Mouse (Mus musculus) induced T-regulatory cell, adult 2 months (primary cell): ENCODE measurements around the gene Decr2.
A peak's percentile ranks its signal among the peaks of the same experiment; 100 is the strongest.
"Not testable (repeated sequence)": the region's sequence is repeated elsewhere in the genome, so short reads cannot be mapped to it uniquely, and the experiment has no call there.

Source experiments
- DNase-seq: peaks from one replicate; pipeline ENCODE4 v3.0.0-alpha.2; 2012; ENCODE audit warnings: low read depth

Gene Decr2

DNA sequence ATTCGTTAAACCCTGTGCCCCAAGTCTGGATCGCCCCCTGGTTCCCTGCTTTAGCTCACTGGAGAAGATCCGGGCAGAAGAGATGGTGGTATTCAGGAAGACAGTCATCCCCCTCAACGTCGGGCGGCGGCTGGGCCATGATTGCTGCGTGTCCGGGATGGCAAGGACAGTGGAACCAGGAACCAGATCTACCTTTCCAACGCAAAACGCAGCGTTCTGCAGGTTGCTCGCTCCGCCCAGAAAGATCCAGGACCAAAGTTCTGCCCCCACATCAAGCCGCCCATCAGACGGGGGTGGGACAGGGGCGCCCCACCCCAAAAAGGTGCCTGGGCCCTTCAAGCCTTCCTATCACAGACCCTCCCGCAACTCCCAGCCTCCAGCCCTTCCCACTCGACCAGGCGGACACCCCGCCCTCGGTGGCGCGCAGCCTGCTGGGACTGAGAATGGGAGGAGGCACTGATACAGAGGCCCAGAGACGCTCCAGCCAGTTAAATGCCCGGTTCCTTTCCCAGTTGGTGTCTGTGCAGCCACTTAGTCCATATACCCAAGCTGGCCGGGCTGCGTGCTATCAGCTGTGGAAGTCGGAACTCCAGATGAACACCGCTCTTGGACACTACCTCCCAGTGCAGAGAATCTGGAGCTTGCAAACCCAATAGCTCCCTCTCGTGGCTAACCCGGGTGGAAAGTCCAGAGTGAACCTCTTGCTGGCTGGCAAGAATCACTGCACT, at the start of gene Decr2:
Gene Decr2 (minus strand): TSS at position 433 of the 728 bp plus-strand sequence.
- DNase-seq: peak; percentile 94

DNA sequence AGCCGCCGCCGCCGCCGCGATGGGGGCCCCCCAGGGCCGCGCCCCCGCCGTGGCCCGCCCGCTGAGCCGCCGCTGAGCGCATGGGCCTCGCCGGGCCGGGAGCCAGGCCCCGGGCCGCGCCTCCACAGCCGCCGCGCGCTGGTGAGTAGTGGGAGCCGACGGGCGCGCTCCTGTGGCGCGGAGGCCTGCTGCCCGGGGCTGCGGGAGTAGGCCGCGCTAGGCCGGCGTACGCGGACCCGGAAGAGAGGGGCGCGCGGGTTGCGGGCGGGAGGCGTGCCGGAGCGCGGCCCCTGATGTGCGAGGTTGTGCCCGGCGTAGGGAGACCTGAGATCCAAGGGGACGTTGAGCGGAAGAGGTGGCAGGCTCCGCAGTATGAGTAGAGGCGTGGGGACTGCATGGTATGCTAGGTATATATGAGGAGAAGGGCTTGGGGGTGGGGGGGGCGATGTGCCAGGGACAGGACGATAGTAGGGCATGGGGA, 48.8 kb upstream of the Decr2 start:
- peak; percentile 78 for DNase-seq

DNA sequence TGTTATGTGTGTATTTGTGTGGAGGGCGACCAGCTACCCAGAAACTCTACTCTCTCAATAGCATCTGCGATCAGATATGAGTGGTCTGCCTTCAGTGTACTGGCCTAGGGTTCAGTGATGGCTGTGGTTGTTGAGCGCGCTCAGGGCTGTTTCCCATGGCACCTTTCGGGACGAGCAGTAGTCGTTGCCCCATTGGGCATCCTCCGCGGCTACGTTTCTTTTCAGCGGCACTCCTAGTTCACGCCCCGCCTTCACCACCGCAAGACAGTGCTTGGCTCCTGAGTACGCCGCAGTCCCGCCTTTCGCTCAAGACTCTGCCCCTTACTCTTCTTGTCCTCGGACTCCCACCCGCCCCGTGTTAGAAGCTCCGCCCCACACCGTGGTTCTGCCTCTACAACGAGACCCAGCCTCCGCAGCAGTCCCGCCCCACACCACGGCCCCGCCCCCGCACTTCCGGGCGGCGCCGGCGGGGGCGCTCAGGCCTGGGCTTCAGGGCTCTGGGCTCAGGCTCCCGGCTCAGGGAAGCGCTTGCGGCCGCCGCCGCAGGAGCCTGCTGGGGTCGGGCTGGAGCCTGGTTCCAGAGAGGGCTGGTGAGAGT, 48.2 kb upstream of the Decr2 start, which contains the start of gene Axin1:
Gene Axin1 (plus strand): TSS at position 450 of the 598 bp plus-strand sequence.
- peak; percentile 99 for DNase-seq

DNA sequence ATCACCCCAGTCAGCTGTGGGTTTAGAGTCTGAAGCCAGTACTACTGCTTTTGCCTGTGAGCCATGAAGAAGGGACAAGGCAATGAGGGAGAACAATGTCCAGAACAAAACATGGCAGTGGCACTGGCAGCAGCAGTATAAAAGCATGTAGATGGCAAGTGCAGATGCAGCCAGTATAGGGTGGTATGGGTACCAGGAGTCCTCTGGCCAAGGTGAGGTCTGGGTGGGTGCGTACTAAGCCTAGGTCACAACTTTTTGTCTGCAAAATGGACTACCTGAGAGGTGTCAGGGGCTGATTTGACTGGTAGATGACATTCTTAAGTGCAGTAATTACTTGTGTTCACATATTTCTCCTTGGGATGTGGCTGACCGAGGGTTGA, 47.6 kb upstream of the Decr2 start:
- no peak for DNase-seq

DNA sequence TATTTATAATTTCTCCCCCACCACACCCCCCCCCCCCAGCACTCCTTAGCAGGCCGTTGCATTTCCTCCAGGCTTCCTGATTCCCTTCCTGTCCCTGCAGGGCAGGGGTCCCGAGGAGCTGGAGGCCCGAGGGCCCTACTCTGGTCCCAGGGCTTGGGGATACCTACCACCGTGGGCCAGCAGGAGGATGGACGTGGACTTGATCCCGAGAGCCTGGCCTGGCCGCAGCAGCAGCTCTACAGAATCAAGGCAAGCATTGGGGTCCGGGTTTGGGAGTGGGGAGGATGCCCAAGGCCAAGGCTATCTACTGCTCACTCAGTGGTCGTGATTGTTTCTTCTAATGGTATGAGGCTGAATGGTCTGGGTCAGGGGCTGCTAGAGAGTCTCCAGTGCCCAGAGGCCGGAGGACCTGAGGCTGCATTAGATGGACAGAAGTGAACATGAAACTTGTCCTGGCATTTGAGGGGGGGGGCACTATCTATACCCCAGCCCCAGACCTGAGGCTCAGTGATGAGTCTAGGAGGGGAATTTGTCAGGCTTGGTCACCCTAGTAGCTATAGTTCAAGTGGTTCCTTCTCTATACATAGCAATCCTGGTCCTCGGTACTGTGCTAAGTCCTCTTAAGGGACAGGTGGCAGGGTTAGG, 47.1 kb upstream of the Decr2 start:
- no peak for DNase-seq

DNA sequence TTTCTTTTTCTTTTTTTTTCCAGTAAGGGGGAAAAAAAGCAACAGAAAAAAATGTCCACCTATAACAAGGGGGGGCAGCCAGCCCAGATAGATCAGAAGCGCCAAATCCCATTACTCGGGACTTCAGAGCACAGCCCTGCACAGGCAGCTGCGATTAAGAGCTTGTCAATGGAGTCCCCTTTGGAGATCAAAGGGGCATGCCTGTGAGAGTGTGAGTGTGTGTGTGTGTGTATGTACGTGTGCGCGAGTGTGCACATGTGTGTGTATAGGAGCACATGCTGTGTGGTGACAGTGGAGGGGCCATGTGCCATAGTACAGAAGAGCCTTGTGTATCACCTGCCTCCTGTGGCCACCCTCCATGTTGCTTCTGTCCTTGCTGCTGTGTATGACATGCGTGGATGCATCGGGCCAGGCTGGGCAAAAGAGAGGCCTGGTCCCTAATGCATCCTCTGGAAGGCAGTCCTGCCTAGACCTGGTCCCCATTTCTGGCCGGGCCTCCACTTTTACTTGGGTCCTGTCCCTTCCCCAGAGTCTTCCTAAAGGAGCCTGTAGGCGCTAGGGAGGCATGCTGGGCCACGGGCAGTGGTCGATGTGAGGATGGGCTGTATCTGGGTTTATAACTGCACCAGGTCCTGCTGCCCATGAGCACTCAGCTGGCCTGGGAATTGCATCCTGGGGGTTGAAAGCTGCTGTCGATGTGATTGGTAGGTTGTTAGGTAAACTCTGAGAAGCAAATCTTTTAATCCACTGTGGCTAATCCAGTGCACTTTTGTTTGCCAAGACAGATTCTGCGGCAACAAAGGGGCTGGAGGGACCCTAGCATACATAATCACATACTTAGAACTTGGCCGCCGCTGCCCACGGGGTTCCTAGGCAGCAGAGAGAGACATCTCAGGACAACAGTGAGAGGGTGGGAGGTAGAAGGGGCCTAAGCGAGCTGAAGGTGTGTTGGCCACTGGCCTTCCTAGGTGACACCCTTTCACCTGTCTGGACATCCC, 42.0 kb upstream of the Decr2 start:
- no peak for DNase-seq

DNA sequence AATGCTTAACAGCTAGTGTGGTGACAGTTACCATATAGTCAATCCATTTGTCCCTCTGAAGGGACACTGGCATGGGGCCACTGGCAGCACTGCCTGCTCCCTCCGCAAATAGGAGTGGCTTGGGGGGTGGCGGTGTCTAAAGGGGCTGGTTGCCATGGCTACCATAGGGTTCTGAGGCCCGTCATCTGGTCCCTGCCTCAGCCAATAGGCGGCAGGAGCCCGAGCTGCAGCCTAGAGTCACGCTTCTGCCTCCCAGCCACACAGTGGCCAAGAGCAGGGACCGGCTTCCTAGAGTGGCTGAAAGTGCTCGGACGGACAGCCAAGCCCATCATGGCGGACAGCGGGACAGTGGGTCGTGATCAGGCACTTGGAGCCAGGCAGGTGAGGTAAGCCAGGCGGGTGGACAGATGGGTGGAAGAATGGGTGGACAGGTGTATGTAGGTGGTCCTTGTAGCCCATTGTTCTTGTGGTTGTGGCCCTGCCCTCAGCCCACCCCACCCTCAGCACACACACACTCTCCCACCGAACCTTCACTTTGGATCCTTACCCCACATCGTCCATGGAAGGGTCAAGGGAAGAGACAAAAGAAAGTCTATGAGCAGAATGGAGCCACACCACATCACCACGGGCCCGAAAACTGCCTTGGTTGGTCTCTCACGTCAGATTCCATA, 41.1 kb upstream of the Decr2 start:
- DNase-seq: no peak

DNA sequence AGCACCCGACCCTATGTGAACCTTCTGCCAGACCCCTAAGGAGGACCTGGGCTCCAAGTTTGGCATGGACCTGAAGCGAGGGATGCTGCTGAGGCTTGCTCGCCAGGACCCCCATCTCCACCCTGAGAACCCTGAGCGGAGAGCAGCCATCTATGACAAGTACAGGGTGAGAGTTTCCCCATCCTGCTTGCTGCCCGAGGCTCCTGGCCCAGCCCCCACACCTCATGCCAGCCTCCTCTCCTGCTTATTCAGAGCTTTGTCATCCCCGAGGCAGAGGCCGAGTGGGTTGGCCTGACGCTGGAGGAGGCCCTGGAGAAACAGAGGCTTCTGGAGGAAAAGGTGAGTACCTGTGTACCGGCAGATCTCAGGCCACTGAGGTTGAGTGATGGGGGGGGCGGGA, 35.1 kb upstream of the Decr2 start:
- DNase-seq: no peak

DNA sequence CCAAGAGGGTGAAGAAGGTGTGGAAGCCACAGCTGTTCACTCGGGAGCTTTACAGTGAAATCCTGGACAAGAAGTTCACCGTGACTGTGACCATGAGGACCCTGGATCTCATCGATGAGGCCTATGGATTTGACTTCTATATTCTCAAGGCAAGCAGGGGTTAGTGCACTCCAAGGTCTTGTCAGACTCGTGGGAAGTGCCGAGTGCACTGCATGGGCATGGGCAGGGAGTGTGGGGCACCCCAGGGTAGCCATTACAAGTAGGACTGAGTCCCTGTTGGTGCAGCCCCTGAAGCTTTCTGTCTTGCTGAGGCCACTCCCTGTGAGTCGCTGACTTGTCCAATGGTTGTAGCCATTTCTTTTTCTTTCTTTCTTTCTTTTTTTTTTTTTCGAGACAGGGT, 34.4 kb upstream of the Decr2 start:
- no peak for DNase-seq

DNA sequence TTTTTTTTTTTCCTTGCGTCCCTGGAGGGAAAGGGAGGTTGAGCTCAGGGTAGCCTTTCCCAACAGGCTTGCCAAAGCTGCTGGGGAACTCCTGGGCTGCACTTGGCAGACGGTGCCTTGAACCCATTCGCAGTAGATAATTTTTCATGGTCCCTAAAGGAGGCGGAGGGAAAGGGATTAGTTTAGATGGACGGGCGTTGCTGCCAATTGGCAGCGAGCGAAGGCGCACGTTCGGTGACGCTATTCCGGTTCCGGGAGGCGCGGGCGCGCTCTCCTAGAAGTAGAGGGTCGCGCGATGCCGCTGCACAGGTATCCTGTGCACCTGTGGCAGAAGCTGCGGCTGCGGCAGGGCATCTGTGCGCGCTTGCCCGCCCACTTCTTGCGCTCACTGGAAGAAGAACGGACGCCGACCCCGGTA, 33.1 kb upstream of the Decr2 start, which contains the start of gene Mrpl28:
Gene Mrpl28 (plus strand): TSS at position 234 of the 418 bp plus-strand sequence.
- peak; percentile 97 for DNase-seq

DNA sequence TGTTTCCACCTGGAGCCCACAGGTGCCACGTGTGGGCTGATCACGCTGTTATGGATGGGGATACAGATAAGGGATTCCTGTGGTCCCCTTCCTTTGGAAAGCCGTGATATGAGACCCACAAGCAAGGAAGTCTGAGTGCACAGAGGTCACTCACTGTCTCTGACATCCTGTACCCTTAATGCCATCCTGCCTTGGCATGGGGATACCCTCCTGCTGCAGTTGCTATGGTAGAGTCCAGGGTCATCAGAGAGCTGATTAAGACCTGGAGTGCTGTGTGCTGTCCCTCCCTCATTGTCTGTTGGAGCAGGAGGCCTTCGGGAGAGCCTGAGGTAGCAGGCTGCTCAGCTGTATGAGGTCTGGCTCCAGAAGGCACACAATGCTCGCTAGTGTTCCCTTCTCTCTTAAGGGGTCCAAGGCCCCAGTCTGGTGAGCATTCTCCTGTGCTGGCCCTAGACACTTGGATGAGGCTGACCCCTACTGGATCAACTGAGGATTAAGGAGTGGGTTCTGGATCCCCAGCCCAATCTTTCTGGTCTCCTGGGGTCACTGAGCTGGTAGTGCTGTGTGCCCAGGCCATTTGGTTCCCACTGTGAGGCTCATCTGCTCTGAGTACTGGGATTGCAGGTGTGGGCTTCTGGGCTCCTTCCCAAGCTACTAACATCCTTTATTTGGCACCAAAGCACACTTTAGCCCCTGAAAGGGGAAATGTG, 32.4 kb upstream of the Decr2 start:
- DNase-seq: no peak

DNA sequence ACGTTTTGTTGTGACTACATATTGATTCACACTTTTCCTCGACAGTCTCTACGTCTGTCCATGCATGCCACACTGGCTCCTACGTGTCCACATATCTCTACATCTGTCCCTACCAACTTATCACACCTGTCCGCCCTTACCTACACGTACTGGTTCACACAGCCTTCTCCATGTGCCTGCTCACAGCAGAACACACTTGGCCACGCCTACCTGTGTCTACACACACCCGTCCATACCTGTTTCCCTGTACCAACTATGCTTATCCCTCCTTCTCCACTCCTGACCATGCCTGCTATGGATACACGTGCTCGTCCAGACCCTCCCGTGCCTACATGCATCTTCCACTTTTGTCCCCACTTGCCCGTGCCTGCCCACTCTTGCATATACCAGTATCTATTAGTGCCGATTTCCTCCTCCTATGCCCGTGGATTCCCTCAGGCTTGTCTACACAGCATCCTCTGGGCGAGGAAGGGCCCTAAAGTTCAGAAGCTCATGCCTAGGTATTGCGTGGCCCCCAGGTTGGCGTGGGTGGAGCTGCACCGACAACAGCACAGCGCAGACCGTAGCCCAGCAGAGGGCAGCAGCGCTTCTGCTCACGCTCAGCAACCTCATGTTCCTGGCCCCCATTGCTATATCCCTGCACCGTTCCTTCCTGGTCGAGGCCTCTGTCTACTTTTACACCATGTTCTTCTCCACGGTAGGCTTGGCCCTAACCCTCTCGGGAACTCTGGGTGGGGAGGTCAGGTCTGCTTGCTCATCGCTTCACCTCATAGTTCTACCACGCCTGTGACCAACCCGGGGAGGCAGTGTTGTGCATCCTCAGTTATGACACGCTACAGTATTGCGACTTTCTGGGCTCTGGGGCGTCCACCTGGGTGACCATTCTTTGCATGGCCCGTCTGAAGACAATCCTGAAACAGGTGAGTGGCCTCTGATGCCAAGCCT, 29.9 kb upstream of the Decr2 start:
- DNase-seq: peak; percentile 85

DNA sequence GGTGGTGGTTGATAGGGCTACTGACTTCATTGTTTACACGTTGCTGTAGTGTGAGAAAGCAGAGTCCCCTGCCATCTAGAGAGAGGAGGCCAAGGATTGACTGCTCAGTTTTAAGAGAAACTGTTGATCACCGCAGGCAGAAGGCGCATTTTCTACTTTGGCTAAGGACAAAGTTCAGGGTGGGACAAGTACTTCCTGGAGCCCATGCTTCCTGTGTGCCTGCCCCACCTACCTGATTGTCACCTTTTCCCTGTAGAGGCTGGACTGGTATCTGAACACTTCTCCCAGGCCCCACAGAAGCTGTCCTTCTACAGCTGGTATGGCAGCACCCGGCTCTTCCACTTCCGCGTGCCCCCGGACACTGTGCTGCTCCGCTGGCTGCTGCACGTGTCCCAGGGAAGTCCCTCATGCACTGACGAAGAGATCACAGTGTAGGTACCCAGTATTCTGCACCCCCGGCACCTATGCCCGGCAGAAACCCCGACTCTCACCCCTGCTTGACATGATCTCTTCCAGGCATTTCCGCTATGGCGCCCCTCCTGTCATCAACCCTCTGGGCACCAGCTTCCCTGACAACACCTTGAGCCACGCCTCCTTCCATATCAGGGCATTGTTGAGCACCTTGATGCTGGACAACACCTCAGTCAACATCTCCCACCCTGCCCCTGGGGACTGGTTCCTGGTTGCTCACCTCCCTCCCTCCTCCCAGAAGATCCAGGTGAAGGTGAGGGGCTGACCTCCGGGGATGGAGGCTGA, 26.5 kb upstream of the Decr2 start:
- DNase-seq: no peak

DNA sequence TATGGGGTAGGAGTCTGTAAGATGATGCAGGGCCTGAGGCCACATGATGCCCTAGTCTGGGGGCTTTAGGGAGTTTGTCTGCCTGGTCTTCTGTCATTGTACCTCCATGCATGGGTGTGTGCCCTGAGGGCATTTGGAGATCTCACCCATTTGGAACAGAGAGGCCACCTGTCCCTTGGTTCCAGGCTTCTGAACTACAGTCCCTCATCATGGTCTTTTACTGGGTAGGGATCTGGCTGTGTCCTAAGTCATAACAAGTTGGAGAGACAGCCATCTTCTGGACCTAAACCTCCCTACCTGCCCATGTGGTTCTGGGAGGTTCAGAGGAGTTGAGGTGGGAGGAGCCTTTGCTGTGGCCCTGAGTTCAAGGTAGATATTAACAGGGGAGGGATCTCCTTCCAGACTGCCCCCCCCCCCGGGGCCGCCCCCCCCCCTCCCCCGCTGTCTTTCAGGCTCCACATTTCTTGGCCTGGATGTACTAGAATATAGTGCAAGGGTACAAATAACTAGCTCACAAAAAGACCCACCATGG, 25.9 kb upstream of the Decr2 start:
- no peak for DNase-seq

DNA sequence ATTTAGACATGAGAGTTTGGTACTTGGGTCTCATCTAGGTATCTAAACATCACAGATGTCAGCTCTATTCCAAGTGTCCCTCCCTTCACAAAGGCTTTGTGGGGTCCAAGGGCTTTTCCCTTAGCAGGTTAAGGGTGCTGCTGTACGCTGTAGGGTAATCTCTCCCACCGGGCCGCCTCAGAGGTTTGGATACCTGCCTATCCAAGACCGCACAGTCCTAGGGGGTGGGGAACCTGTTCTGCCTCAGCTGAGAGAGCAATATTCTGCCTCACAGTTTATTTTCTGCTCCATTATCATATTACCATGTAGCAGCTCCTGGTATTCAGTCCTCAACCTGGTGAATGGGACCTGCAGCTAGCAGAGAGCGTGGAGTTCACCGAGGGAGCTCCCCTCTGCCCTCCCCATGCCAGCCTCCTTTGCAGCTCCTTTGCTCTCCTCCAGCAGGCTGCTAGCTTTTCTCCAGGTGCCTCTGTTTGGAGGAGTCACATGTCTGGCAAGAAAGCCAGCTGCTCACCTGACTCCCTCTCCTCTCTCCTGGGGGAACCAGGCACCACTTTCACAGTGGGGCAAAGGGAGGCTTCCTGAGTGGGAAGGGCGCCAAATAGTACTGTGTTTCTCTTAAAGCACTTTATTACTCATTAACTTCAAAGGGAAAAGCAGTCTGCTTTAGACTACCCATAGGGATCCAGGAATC, 25.2 kb upstream of the Decr2 start:
- DNase-seq: no peak

DNA sequence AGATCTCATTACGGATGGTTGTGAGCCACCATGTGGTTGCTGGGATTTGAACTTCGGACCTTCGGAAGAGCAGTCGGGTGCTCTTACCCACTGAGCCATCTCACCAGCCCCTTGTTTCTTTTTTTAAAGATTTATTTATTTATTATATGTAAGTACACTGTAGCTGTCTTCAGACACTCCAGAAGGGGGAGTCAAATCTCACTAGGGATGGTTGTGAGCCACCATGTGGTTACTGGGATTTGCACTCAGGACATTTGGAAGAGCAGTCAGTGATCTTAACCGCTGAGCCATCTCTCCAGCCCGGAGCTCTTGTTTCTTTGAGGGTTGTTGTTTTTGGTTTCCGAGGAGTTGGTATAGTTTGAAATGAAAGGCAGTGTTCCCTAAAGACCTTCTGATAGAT, 24.3 kb upstream of the Decr2 start:
- DNase-seq: not testable (repeated sequence)

DNA sequence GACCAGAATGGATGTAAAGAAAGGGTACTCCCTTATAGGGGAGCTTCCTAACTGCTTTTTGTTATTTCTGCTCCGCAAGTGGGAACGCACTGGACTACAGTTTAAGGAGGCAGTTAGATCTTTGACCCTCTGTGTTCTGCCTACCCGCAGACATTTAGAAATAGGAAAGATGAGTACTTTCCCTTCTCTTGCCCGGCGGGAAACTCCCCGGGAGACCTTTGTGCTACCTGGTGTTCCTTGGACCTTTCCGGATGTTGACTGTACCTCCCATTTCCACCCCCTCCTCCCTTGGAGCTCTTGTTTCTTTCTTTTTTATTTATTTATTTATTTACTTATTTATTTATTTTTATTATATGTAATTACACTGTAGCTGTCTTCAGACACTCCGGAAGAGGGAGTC, 23.9 kb upstream of the Decr2 start:
- no peak for DNase-seq
